Mouse (Mus musculus): Measurements from ENCODE around the gene Ak5.

GRCm38 (mm10) chr3:152507900-152508299 is 160.3 kb downstream of the Ak5 start:
- TF ChIP-seq CTCF (conservative IDR thresholded peaks at IDR 0.05 in 1 of 2, IDR thresholded peaks at IDR 0.05 in 1 of 2; ENCODE audit: low read depth in 2 of 2, low read length in 2 of 2) (no peak), MAFK (IDR thresholded peaks at IDR 0.05; ENCODE audit: insufficient replicate concordance, low read length) (no peak), USF1 (IDR thresholded peaks at IDR 0.05; ENCODE audit: low read depth, low read length) (no peak), POLR2A (IDR thresholded peaks at IDR 0.05; ENCODE audit: low read depth, low read length) (no peak), EP300 (IDR thresholded peaks at IDR 0.05; ENCODE audit: low read length) (no peak), RCOR1 (conservative IDR thresholded peaks at IDR 0.05; ENCODE audit: low read depth, low read length) (no peak), E2F4 (IDR thresholded peaks at IDR 0.05; ENCODE audit: insufficient replicate concordance, low read depth, low read length) (no peak), BHLHE40 (IDR thresholded peaks at IDR 0.05; ENCODE audit: low read depth, low read length) (no peak), UBTF (IDR thresholded peaks at IDR 0.05; ENCODE audit: low read depth, low read length) (no peak), MAZ (IDR thresholded peaks at IDR 0.05; ENCODE audit: low read depth, low read length) (no peak), SMC3 (IDR thresholded peaks at IDR 0.05; ENCODE audit: low read depth, low read length) (no peak), HCFC1 (IDR thresholded peaks at IDR 0.05; ENCODE audit: low read depth, low read length) (no peak), MXI1 (IDR thresholded peaks at IDR 0.05; ENCODE audit: low read depth, low read length) (no peak), IRF4 (IDR thresholded peaks at IDR 0.05; ENCODE audit: low read depth, low read length) (no peak)

Measured in CH12.LX (cell line).